Mouse (Mus musculus) kidney, embryonic 14.5 days (tissue): ENCODE results near the gene Ipcef1. TPM values are rescaled to one million over a fixed set of nuclear protein-coding genes. Genes with fewer than 3 reads are reported as not detected.
"Not testable (repeated sequence)": the region's sequence is repeated elsewhere in the genome, so short reads cannot be mapped to it uniquely, and the experiment has no call there.

Experiments
- ATAC-seq: fragments of 200-750 bp; cut with Nextera tagmentation; 2 replicates; pipeline ENCODE4 v1.8.0; 2017; ENCODE audit warnings: moderate number of reproducible peaks, mild to moderate bottlenecking, moderate TSS enrichment, moderate library complexity; ENCODE audit not compliant: low FRiP score, low TSS enrichment
- H3K27ac ChIP-seq: fragments of 300-500 bp; sonication (generic); 2 replicates; pipeline ENCODE4 v1.5.1; 2014; ENCODE audit warnings: low read depth, mild to moderate bottlenecking, low read length, moderate library complexity, mixed read lengths
- H3K27me3 ChIP-seq: fragments of 300-500 bp; sonication (generic); 2 replicates; pipeline ENCODE4 v1.6.1; 2014; ENCODE audit warnings: mild to moderate bottlenecking, low read length; ENCODE audit not compliant: control insufficient read depth, insufficient read depth
- H3K36me3 ChIP-seq: fragments of 300-500 bp; sonication (generic); 2 replicates; pipeline ENCODE4 v1.6.1; 2014; ENCODE audit warnings: low read length, mixed read lengths; ENCODE audit not compliant: control insufficient read depth, insufficient read depth
- H3K4me1 ChIP-seq: fragments of 300-500 bp; sonication (generic); 2 replicates; pipeline ENCODE4 v1.6.1; 2014; ENCODE audit warnings: low read length, mixed read lengths; ENCODE audit not compliant: control insufficient read depth, insufficient read depth
- H3K4me2 ChIP-seq: fragments of 300-500 bp; sonication (generic); replicated peaks from 2 replicates; pipeline ENCODE4 v1.6.1; 2014; ENCODE audit warnings: low read depth, mild to moderate bottlenecking, low read length
- H3K4me3 ChIP-seq: fragments of 300-500 bp; sonication (generic); 2 replicates; pipeline ENCODE4 v1.5.1; 2014; ENCODE audit warnings: mild to moderate bottlenecking, low read length
- H3K9ac ChIP-seq: fragments of 300-500 bp; sonication (generic); 2 replicates; pipeline ENCODE4 v1.6.1; 2014; ENCODE audit warnings: low read depth, mild to moderate bottlenecking, low read length, moderate library complexity
- H3K9me3 ChIP-seq: fragments of 300-500 bp; sonication (generic); 2 replicates; pipeline ENCODE4 v1.6.1; 2016; ENCODE audit warnings: low read length; ENCODE audit not compliant: control insufficient read depth
- WGBS: fragments of 180-500 bp; shearing (Covaris S2); extraction: QIAGEN DNeasy Blood & Tissue Kit; methylation state at CpG from one replicate; pipeline ENCODE4 v1.1.7; 2014; 5-methylcytosine and 5-hydroxymethylcytosine counted together
- polyA plus RNA-seq: library from polyadenylated mRNA; unstranded; fragments of >200 nt; fragmentation: Nextera tagmentation; extraction: Ambion mirVana; gene quantifications from 2 replicates; pipeline ENCODE4 v1.2.1, GENCODE M21; 2014

Gene Ipcef1
- polyA plus RNA-seq, 1 experiment from 2014 or later = 3.6 TPM

- Histone ChIP-seq H3K4me2 (no peak overlapping the region), H3K9me3 (no peaks in the 10 kb centered on the region), H3K27ac (no peak overlapping the region), H3K9ac (no peak overlapping the region), H3K4me1 (no peaks in the 10 kb centered on the region; the same call in 1 of the 2 replicates), H3K27me3 (no peaks in the 10 kb centered on the region), H3K36me3 (no peaks in the 10 kb centered on the region), H3K4me3 (no peak overlapping the region)
- no peak for ATAC-seq
- WGBS = 73% methylated on average over 3 of the region's 3 CpGs
Measured at GRCm38 (mm10) chr10:6896659-6897303, 155.5 kb downstream of the Ipcef1 start.

GRCm38 (mm10) chr10:6895796-6896195 lies 156.5 kb downstream of the Ipcef1 start:
- no peak overlapping the region for H3K4me2 ChIP-seq
- no peaks in the 10 kb centered on the region for H3K36me3 ChIP-seq
- ATAC-seq = no peak
- no peak overlapping the region for H3K27ac ChIP-seq
- H3K9me3 ChIP-seq = no peaks in the 10 kb centered on the region
- no peaks in the 10 kb centered on the region; the same call in 1 of the 2 replicates for H3K4me1 ChIP-seq
- H3K9ac ChIP-seq = no peak overlapping the region
- H3K4me3 ChIP-seq = no peak overlapping the region
- 67% methylated on average over 3 of the region's 3 CpGs for WGBS
- no peaks in the 10 kb centered on the region for H3K27me3 ChIP-seq

GRCm38 (mm10) chr10:6890348-6891009 lies 161.8 kb downstream of the Ipcef1 start:
- no peak overlapping the region for H3K27ac ChIP-seq
- no peaks in the 10 kb centered on the region; the same call in 1 of the 2 replicates for H3K4me1 ChIP-seq
- H3K9me3 ChIP-seq = no peaks in the 10 kb centered on the region
- no peak overlapping the region for H3K9ac ChIP-seq
- no peak overlapping the region for H3K4me2 ChIP-seq
- no peaks in the 10 kb centered on the region for H3K36me3 ChIP-seq
- no peak overlapping the region for H3K4me3 ChIP-seq
- WGBS = 60% methylated on average over 5 of the region's 5 CpGs
- H3K27me3 ChIP-seq = no peaks in the 10 kb centered on the region
- no peak for ATAC-seq

- no peak overlapping the region for H3K9ac ChIP-seq
- H3K4me2 ChIP-seq = no peak overlapping the region
- no peaks in the 10 kb centered on the region for H3K9me3 ChIP-seq
- H3K4me3 ChIP-seq = no peak overlapping the region
- no peaks in the 10 kb centered on the region; the same call in 1 of the 2 replicates for H3K4me1 ChIP-seq
- no peak for ATAC-seq
- H3K27ac ChIP-seq = no peak overlapping the region
- no peaks in the 10 kb centered on the region for H3K27me3 ChIP-seq
- no peaks in the 10 kb centered on the region for H3K36me3 ChIP-seq
- 41% methylated on average over 5 of the region's 5 CpGs for WGBS
Measured at GRCm38 (mm10) chr10:6889640-6890245, 162.5 kb downstream of the Ipcef1 start.

- no peaks in the 10 kb centered on the region; the same call in 1 of the 2 replicates for H3K4me1 ChIP-seq
- no peak overlapping the region for H3K9ac ChIP-seq
- H3K36me3 ChIP-seq = no peaks in the 10 kb centered on the region
- no peak overlapping the region for H3K4me3 ChIP-seq
- ATAC-seq = no peak
- no peak overlapping the region for H3K27ac ChIP-seq
- no peaks in the 10 kb centered on the region for H3K9me3 ChIP-seq
- 0% methylated on average over 1 of the region's 1 CpGs for WGBS
- H3K4me2 ChIP-seq = no peak overlapping the region
- no peaks in the 10 kb centered on the region for H3K27me3 ChIP-seq
Measured at GRCm38 (mm10) chr10:6885460-6885859, 166.8 kb downstream of the Ipcef1 start.

GRCm38 (mm10) chr10:6882041-6882440 lies 170.2 kb downstream of the Ipcef1 start:
- not testable (repeated sequence) for H3K4me2 ChIP-seq, ATAC-seq, H3K9ac ChIP-seq, H3K4me3 ChIP-seq, H3K27me3 ChIP-seq, H3K27ac ChIP-seq, H3K36me3 ChIP-seq, H3K4me1 ChIP-seq, H3K9me3 ChIP-seq
- WGBS = 97% methylated on average over 1 of the region's 1 CpGs

- no peaks in the 10 kb centered on the region for H3K27me3 ChIP-seq
- no peak overlapping the region for H3K9ac ChIP-seq
- no peaks in the 10 kb centered on the region for H3K4me1 ChIP-seq
- 93% methylated on average over 2 of the region's 2 CpGs for WGBS
- no peak overlapping the region for H3K4me3 ChIP-seq
- no peak for ATAC-seq
- H3K4me2 ChIP-seq = no peak overlapping the region
- H3K36me3 ChIP-seq = no peaks in the 10 kb centered on the region
- no peak overlapping the region for H3K27ac ChIP-seq
- no peaks in the 10 kb centered on the region for H3K9me3 ChIP-seq
Measured at GRCm38 (mm10) chr10:6878276-6878881, 173.9 kb downstream of the Ipcef1 start.

- H3K9ac ChIP-seq = no peak overlapping the region
- no peaks in the 10 kb centered on the region; the same call in 1 of the 2 replicates for H3K9me3 ChIP-seq
- H3K4me3 ChIP-seq = no peak overlapping the region
- H3K27ac ChIP-seq = no peak overlapping the region
- no peaks in the 10 kb centered on the region for H3K36me3 ChIP-seq
- no peak for ATAC-seq
- no peaks in the 10 kb centered on the region for H3K4me1 ChIP-seq
- WGBS = 88% methylated on average over 1 of the region's 1 CpGs
- no peaks in the 10 kb centered on the region for H3K27me3 ChIP-seq
- H3K4me2 ChIP-seq = no peak overlapping the region
Measured at GRCm38 (mm10) chr10:6873917-6874316, 178.4 kb downstream of the Ipcef1 start.
